Mouse (Mus musculus): ENCODE data around the gene Mlycd.

GRCm38 (mm10) chr8:119424199-119424733 lies 29.6 kb downstream of the Mlycd start:
- TF ChIP-seq POLR2A (IDR thresholded peaks at IDR 0.05; ENCODE audit: low read depth, low read length) (no peak), USF1 (IDR thresholded peaks at IDR 0.05; ENCODE audit: low read depth, low read length) (no peak), EP300 (IDR thresholded peaks at IDR 0.05; ENCODE audit: low read length) (no peak), ELF1 (IDR thresholded peaks at IDR 0.05; ENCODE audit: low read depth, low read length) (no peak), NRF1 (IDR thresholded peaks at IDR 0.05; ENCODE audit: low read depth, low read length) (no peak), MEF2A (IDR thresholded peaks at IDR 0.05; ENCODE audit: borderline replicate concordance, low read depth, low read length) (no peak), CTCF (conservative IDR thresholded peaks at IDR 0.05 in 1 of 2, IDR thresholded peaks at IDR 0.05 in 1 of 2; ENCODE audit: low read depth in 2 of 2, low read length in 2 of 2) (no peak), ETS1 (conservative IDR thresholded peaks at IDR 0.05; ENCODE audit: low read depth, low read length) (no peak), MXI1 (IDR thresholded peaks at IDR 0.05; ENCODE audit: low read depth, low read length) (no peak; the same call in 1 of the 2 replicates), E2F4 (IDR thresholded peaks at IDR 0.05; ENCODE audit: insufficient replicate concordance, low read depth, low read length) (no peak), ZKSCAN1 (IDR thresholded peaks at IDR 0.05; ENCODE audit: borderline replicate concordance, low read depth, low read length) (no peak), GABPA (IDR thresholded peaks at IDR 0.05; ENCODE audit: insufficient replicate concordance, low read depth, low read length) (no peak), UBTF (IDR thresholded peaks at IDR 0.05; ENCODE audit: low read depth, low read length) (no peak), MAX (IDR thresholded peaks at IDR 0.05; ENCODE audit: low read length) (no peak)
